Mouse (Mus musculus) urinary bladder, postnatal 14 days (tissue): Measurements from ENCODE around the gene Cep83.

Experiments used
- DNase-seq: peaks from one replicate; pipeline ENCODE4 v3.0.0; 2021; ENCODE audit warnings: low spot score

Gene Cep83

DNA sequence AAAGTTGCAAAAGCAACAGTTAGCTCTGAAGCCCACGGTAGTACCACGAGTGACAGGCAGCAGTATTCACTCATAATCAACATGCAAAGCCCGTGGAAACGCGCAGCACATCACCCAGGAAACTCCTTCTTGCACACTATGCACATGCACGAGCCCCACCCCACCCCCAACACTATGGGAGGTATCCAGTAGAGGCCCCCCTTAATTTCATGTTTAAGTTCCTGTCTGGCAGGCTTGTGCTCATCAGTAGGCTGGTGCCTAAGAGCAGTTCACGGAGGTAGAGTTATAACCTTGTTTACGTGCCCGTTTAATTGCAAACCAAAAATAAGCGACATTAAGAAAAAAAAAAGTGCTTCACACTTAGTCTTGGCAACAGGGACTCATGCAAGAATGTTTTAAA is 138.9 kb downstream of the Cep83 start:
- no peak for DNase-seq

DNA sequence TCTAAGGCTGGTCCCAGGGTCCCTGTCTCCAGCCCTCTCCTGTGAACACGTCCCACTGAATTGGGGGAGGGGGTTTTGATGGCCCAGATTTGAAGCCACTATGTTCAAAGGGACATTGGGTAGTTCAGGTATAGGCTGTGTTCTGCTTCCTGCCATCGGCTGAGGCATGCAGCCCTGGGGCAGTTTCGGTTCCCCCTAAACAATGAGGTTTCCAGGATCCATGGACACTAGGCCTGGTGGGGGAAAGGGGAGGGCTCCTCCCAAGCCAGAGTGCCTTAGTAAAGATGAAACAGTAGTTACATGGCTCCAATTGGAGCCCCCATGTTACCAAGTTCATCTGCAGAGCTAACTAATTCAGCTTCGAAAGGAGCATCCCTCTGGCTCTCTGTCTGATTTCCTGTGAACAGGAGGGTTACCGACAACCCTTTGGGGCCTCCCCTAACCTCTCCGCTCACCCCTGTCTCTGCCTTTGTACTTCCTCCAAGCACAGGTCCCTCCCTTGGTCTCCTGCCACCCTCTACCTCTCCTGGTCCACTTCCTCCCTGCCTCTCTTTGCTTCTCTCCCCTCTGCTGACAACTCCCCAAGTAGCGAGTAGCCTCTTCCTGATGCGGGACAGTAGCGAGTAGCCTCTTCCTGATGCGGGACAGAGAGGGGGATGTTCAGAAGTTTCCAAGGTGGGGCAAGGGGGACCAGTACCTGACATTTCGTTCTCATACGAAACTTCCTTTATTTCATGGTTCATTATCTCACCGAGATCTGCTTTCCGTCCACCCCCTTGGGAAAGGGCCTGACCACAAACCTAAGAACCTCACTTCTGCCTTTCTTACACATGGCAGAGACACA is 139.7 kb downstream of the Cep83 start:
- DNase-seq: no peak

DNA sequence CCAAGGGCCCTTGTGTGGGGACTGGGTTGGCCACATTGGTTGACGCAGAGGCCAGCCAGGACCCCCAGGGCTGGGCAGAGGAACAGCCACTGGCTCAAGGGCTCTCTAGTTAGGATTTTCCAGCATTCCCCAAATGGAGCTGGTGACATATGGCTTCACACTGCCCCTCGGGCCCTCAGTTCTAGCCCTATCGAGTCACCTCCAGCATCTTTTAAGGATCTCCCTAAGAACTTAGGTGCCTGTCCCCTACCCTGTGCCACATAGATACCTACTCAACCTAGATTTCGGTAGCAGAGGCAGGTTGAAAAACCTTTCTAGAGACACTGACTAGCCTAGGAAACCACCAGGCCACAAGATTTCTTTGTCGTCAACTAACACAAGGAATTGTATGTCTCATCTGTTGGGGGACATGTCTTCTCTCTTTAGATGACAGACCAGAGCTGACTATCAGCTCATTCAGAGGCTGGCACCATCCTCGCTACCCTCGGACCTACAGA is 140.3 kb downstream of the Cep83 start:
- DNase-seq: no peak

DNA sequence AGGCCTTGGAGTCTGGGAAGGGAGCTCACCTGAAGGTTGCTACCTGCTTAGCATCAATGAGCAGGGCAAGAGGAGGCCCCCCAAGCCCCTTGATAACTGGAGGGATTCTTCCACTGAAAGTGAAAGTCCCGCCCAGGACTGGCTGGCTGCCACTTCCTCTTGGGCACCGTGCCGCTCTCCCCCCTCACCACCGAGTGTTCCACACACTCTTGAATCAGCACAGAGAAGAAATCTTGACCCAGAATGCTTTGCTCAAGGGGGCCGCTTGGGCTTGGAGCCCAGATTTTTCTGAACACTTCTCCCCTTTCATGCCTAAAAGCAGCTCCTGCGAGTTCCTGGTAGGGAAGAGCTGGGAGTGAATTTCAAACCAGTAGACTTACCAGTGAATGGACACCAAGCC is 141.0 kb downstream of the Cep83 start:
- DNase-seq: peak; percentile 76

DNA sequence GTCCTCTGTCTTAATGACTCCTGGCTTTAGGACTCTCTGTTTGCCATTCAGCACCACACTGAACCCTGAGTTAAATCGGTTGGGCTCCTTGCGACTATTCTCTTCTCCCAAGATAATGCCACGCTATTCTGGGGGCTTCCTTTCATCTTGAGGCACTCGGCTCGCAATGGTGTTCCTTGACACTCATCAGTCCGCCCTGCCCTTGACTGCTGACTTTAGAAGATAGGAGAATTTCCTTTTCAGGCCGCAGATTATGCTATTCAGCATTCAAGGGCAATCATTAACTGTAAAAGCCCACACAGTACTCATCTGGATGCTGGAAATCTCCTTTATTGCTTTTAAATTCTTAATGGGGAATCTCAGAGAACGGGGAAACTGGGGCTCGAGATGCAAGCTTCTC is 147.4 kb downstream of the Cep83 start:
- DNase-seq: no peak
